Mouse (Mus musculus): Measurements from ENCODE around the gene Prr36. TPM values are rescaled to one million over a fixed set of nuclear protein-coding genes. Genes with fewer than 3 reads are reported as not detected.
A peak's percentile ranks its signal among the peaks of the same experiment; 100 is the strongest.

Prr36 gene
- polyA plus RNA-seq, 1 experiment from 2014 or later: 4.4 TPM

DNA sequence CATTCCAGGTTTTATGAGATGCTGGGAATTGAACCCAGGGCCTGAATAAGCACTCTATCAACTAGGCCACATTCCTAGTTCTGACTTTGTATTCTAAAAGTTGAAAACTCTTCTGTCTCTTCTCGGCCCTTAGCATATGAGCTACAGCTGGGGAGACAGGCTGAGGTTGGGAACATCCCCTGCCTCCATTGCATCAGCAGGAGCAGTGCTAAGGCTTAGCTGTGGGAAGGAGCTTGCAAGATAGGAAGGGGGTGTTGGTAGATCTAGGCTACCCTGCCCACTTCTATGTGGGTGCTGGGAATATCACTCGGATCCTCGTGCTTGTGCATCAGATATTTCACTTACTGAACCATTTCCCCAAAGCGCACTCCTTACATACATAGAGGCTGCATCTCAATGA is 10.7 kb upstream of the Prr36 start:
- Histone ChIP-seq H3K4me3 (ENCODE audit: low read length) (no peak overlapping the region), H3K4me2 (ENCODE audit: low read depth, low read length) (no peak overlapping the region), H3K9me3 (ENCODE audit: control insufficient read depth, low read length) (no peaks in the 10 kb centered on the region), H3K27ac (ENCODE audit: low read length) (no peak overlapping the region), H3K36me3 (ENCODE audit: control insufficient read depth, insufficient read depth, low read length) (no peaks in the 10 kb centered on the region), H3K9ac (ENCODE audit: low read length) (no peak overlapping the region), H3K27me3 (ENCODE audit: control insufficient read depth, insufficient read depth, low read depth, low read length) (peaks cover 7% of the 10 kb centered on the region), H3K4me1 (replicated peaks; ENCODE audit: control insufficient read depth, insufficient read depth, low read length) (no peaks in the 10 kb centered on the region)
- WGBS: 91% methylated on average over 4 of the region's 4 CpGs
- no peak for ATAC-seq (ENCODE audit: low read depth)

DNA sequence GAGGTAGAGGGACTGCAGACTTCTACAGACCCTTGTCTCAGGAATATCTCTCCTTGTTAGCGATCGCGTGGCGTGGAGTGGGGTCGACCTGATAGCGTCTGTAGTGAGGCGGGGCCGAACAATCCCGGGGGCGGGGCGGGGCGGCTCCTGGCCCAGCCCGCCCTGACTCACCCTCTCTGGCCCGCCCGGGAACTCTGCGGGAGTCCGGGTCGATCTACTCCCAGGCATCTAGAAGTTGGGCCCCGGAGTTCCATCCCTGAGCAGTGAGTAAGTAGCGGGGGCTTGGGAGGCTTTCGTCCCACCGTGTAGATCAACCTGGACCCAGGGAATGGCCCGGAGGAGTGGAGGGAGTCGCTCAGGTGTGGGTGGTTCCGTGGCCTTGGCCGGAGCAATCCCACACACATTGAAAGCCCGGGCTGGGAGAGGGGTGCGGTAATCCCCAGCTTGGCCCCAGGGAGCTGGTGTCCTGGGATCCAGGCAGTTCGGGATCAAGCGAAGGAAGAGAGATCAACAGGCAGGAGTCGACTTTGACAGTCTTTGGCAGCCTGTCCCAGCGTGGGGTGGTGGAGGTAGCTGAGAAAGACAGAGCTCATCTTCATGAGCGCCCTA is 9.6 kb upstream of the Prr36 start, which contains the start of gene Lrrc8e:
Gene Lrrc8e, plus strand, starts transcription at position 89 of the 609 bp plus-strand sequence.
- ATAC-seq (ENCODE audit: low read depth): peak; percentile 81
- no peaks in the 10 kb centered on the region for H3K4me1 ChIP-seq (replicated peaks; ENCODE audit: control insufficient read depth, insufficient read depth, low read length)
- H3K36me3 ChIP-seq (ENCODE audit: control insufficient read depth, insufficient read depth, low read length): no peaks in the 10 kb centered on the region
- H3K9me3 ChIP-seq (ENCODE audit: control insufficient read depth, low read length): no peaks in the 10 kb centered on the region
- no peak within 1 kb of the TSS for H3K27ac ChIP-seq (ENCODE audit: low read length)
- H3K9ac ChIP-seq (ENCODE audit: low read length): peak within 1 kb of the TSS; percentile 64
- H3K4me2 ChIP-seq (ENCODE audit: low read depth, low read length): peak within 1 kb of the TSS; percentile 62
- peak within 1 kb of the TSS; percentile 42 for H3K4me3 ChIP-seq (ENCODE audit: low read length)
- WGBS: 4% methylated on average over 33 of the region's 33 CpGs
- H3K27me3 ChIP-seq (ENCODE audit: control insufficient read depth, insufficient read depth, low read depth, low read length): peaks cover 7% of the 10 kb centered on the region

DNA sequence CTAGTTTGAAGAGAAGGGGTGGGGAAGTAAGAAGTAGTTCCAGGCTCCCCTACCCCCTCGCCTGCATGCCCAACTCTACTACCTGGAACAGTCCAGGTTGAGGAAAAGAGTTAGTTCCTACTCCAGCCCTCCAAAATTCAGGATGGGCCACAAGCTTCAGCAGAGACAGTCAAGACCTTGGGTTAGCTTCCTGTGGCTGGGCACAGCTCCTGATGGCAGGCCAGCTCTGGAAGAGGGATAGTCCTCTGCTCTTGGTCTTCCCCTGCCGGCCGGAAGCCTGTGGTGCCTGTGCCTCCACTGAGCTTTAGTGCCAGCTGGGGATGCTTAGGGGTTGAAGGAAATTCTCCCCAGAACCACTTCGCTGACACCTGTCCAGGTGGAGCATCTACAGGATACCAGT is 9.1 kb upstream of the Prr36 start:
- H3K9me3 ChIP-seq (ENCODE audit: control insufficient read depth, low read length): no peaks in the 10 kb centered on the region
- peak; percentile 50 for ATAC-seq (ENCODE audit: low read depth)
- H3K36me3 ChIP-seq (ENCODE audit: control insufficient read depth, insufficient read depth, low read length): no peaks in the 10 kb centered on the region
- peak overlapping the region; percentile 42 for H3K4me3 ChIP-seq (ENCODE audit: low read length)
- peak overlapping the region; percentile 62 for H3K4me2 ChIP-seq (ENCODE audit: low read depth, low read length)
- 22% methylated on average over 4 of the region's 4 CpGs for WGBS
- H3K27me3 ChIP-seq (ENCODE audit: control insufficient read depth, insufficient read depth, low read depth, low read length): peaks cover 7% of the 10 kb centered on the region
- H3K27ac ChIP-seq (ENCODE audit: low read length): no peak overlapping the region
- H3K9ac ChIP-seq (ENCODE audit: low read length): peak overlapping the region; percentile 64
- no peaks in the 10 kb centered on the region for H3K4me1 ChIP-seq (replicated peaks; ENCODE audit: control insufficient read depth, insufficient read depth, low read length)

- peaks cover 18% of the 10 kb centered on the region for H3K27me3 ChIP-seq (ENCODE audit: control insufficient read depth, insufficient read depth, low read depth, low read length)
- no peaks in the 10 kb centered on the region for H3K36me3 ChIP-seq (ENCODE audit: control insufficient read depth, insufficient read depth, low read length)
- H3K9ac ChIP-seq (ENCODE audit: low read length): no peak overlapping the region
- H3K4me2 ChIP-seq (ENCODE audit: low read depth, low read length): no peak overlapping the region
- no peaks in the 10 kb centered on the region for H3K9me3 ChIP-seq (ENCODE audit: control insufficient read depth, low read length)
- H3K4me3 ChIP-seq (ENCODE audit: low read length): no peak overlapping the region
- H3K4me1 ChIP-seq (replicated peaks; ENCODE audit: control insufficient read depth, insufficient read depth, low read length): no peaks in the 10 kb centered on the region
- ATAC-seq (ENCODE audit: low read depth): no peak
- H3K27ac ChIP-seq (ENCODE audit: low read length): no peak overlapping the region
These were observed 4.8 kb upstream of the Prr36 start for GRCm38 (mm10) chr8:4222059-4222458.

- no peak overlapping the region for H3K27ac ChIP-seq (ENCODE audit: low read length)
- no peak overlapping the region for H3K4me2 ChIP-seq (ENCODE audit: low read depth, low read length)
- WGBS: 85% methylated on average over 3 of the region's 3 CpGs
- peaks cover 23% of the 10 kb centered on the region for H3K27me3 ChIP-seq (ENCODE audit: control insufficient read depth, insufficient read depth, low read depth, low read length)
- H3K4me3 ChIP-seq (ENCODE audit: low read length): no peak overlapping the region
- no peak for ATAC-seq (ENCODE audit: low read depth)
- H3K4me1 ChIP-seq (replicated peaks; ENCODE audit: control insufficient read depth, insufficient read depth, low read length): peaks cover 3% of the 10 kb centered on the region
- no peaks in the 10 kb centered on the region for H3K36me3 ChIP-seq (ENCODE audit: control insufficient read depth, insufficient read depth, low read length)
- H3K9ac ChIP-seq (ENCODE audit: low read length): no peak overlapping the region
- no peaks in the 10 kb centered on the region for H3K9me3 ChIP-seq (ENCODE audit: control insufficient read depth, low read length)
These were observed 2.4 kb upstream of the Prr36 start for GRCm38 (mm10) chr8:4219617-4220016.

- H3K4me1 ChIP-seq (replicated peaks; ENCODE audit: control insufficient read depth, insufficient read depth, low read length): peaks cover 15% of the 10 kb centered on the region
- peak overlapping the region; percentile 56 for H3K4me3 ChIP-seq (ENCODE audit: low read length)
- peak overlapping the region; percentile 64 for H3K9ac ChIP-seq (ENCODE audit: low read length)
- no peak for ATAC-seq (ENCODE audit: low read depth)
- H3K27me3 ChIP-seq (ENCODE audit: control insufficient read depth, insufficient read depth, low read depth, low read length): peaks cover 23% of the 10 kb centered on the region
- no peaks in the 10 kb centered on the region for H3K9me3 ChIP-seq (ENCODE audit: control insufficient read depth, low read length)
- no peak overlapping the region for H3K27ac ChIP-seq (ENCODE audit: low read length)
- H3K4me2 ChIP-seq (ENCODE audit: low read depth, low read length): peak overlapping the region; percentile 74
- WGBS: 6% methylated on average over 18 of the region's 18 CpGs
- H3K36me3 ChIP-seq (ENCODE audit: control insufficient read depth, insufficient read depth, low read length): no peaks in the 10 kb centered on the region
These were observed 963 bp downstream of the Prr36 start for GRCm38 (mm10) chr8:4216296-4216695.

- Histone ChIP-seq H3K9me3 (ENCODE audit: control insufficient read depth, low read length) (no peaks in the 10 kb centered on the region), H3K36me3 (ENCODE audit: control insufficient read depth, insufficient read depth, low read length) (peaks cover 5% of the 10 kb centered on the region; the same call in 1 of the 2 replicates), H3K4me2 (ENCODE audit: low read depth, low read length) (peak overlapping the region; percentile 96), H3K27ac (ENCODE audit: low read length) (peak overlapping the region; percentile 90), H3K9ac (ENCODE audit: low read length) (peak overlapping the region; percentile 64), H3K4me1 (replicated peaks; ENCODE audit: control insufficient read depth, insufficient read depth, low read length) (peaks cover 15% of the 10 kb centered on the region), H3K4me3 (ENCODE audit: low read length) (peak overlapping the region; percentile 58), H3K27me3 (ENCODE audit: control insufficient read depth, insufficient read depth, low read depth, low read length) (peaks cover 23% of the 10 kb centered on the region)
- peak; percentile 80 for ATAC-seq (ENCODE audit: low read depth)
- WGBS: 4% methylated on average over 33 of the region's 33 CpGs
These were observed 3.0 kb downstream of the Prr36 start for GRCm38 (mm10) chr8:4214006-4214980.

- peak overlapping the region; percentile 90 for H3K27ac ChIP-seq (ENCODE audit: low read length)
- peak overlapping the region; percentile 58 for H3K4me3 ChIP-seq (ENCODE audit: low read length)
- peak overlapping the region; percentile 64 for H3K9ac ChIP-seq (ENCODE audit: low read length)
- 2% methylated on average over 18 of the region's 18 CpGs for WGBS
- peaks cover 15% of the 10 kb centered on the region for H3K4me1 ChIP-seq (replicated peaks; ENCODE audit: control insufficient read depth, insufficient read depth, low read length)
- H3K27me3 ChIP-seq (ENCODE audit: control insufficient read depth, insufficient read depth, low read depth, low read length): peaks cover 23% of the 10 kb centered on the region
- peaks cover 6% of the 10 kb centered on the region; the same call in 1 of the 2 replicates for H3K36me3 ChIP-seq (ENCODE audit: control insufficient read depth, insufficient read depth, low read length)
- no peaks in the 10 kb centered on the region; the same call in 1 of the 2 replicates for H3K9me3 ChIP-seq (ENCODE audit: control insufficient read depth, low read length)
- peak overlapping the region; percentile 96 for H3K4me2 ChIP-seq (ENCODE audit: low read depth, low read length)
- peak; percentile 80 for ATAC-seq (ENCODE audit: low read depth)
These were observed 3.9 kb downstream of the Prr36 start for GRCm38 (mm10) chr8:4213210-4214005.
